ENCODE assay signal across 8 mouse cellular contexts in the genomic region with DNA sequence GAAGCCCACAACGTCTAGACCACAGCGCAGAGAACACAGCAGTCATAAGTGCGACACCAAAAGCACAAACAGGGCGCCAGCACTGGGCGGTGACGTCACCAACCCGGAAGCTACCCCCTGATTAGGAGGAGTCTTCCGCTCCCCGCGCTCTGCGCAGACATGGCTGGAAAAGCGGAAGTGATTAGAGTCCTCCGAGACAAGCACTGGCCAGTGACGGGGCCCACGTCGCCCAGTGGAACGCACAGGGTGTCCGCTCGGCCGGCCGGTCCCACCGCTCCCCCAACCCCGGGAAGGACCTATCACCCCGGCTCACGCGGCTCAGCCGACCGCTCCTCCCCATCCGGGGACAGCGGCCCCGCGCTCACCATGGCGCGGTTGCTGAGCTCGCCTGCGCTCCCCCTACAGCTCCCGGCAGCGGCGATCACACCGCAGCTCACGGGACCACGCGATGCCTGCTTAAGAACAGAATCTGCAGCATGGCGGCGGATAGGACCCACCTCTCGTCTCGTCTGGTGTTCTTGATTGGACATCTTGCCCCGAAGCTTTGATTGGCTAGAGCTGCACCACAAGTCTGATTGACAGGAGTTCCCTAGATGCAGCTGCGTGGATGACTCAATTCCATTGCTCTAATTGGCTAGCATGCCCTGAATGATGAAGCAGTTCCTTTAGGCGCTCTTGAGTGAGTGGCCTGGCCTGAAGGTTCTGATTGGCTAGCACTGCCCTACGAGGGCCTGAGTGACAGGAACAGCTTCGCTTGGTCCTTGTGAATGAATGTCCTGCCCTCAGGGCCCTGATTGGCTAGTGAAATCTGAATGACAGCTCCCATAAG. TPM values are rescaled to one million over a fixed set of nuclear protein-coding genes. Genes with fewer than 3 reads are reported as not detected.
DNase-seq lines count a peak whose midpoint lies in the region; ATAC-seq and TF ChIP-seq lines count a peak whose summit lies in the region.

No protein-coding gene starts in this region.

- TF ChIP-seq CTCF in MEL (IDR thresholded peaks at IDR 0.05 in 2 of 3, conservative IDR thresholded peaks at IDR 0.05 in 1 of 3; ENCODE audit: control insufficient read depth in 1 of 3, insufficient read depth in 1 of 3, low read depth in 2 of 3, low read length in 3 of 3, poor library complexity in 1 of 3, severe bottlenecking in 1 of 3), result no peak
- no peak for TF ChIP-seq CTCF in cerebellum, adult 2 months (IDR thresholded peaks at IDR 0.05; ENCODE audit: borderline replicate concordance, insufficient read depth, low read depth, low read length)
- TF ChIP-seq CTCF in forebrain, postnatal 0 days (IDR thresholded peaks at IDR 0.05; ENCODE audit: low read depth), result peak; percentile 24; the same call in 1 of the 2 replicates

- peak; percentile 89 for TF ChIP-seq POLR2A in MEL (IDR thresholded peaks at IDR 0.05; ENCODE audit: control insufficient read depth in 1 of 2, insufficient read depth in 1 of 2, low read depth in 1 of 2, low read length in 2 of 2, poor library complexity in 1 of 2)
- TF ChIP-seq POLR2A in cerebellum, adult 2 months (IDR thresholded peaks at IDR 0.05; ENCODE audit: borderline replicate concordance, insufficient read depth, low read length), result peak; percentile 77

- peak in 1 of 2 experiments; percentile 44; a peak in 1 of 4 replicates for TF ChIP-seq EP300 in MEL (IDR thresholded peaks at IDR 0.05; ENCODE audit: low read depth in 1 of 2, low read length in 2 of 2)

- H3K4me2 ChIP-seq in forebrain, postnatal 0 days (ENCODE audit: low read depth), result peak overlapping the region; percentile 50
- H3K4me2 ChIP-seq in lung, embryonic 15.5 days, result peak overlapping the region; percentile 51

- H3K4me1 ChIP-seq in MEL (ENCODE audit: control insufficient read depth in 1 of 2, insufficient read depth in 2 of 2, low read length in 2 of 2), result peaks cover 0 to 10% of the 10 kb centered on the region in 2 experiments; a peak in 3 of 4 replicates
- peaks cover 9% of the 10 kb centered on the region for H3K4me1 ChIP-seq in cerebellum, adult 2 months (ENCODE audit: control insufficient read depth, insufficient read depth, low read length)
- H3K4me1 ChIP-seq in forebrain, postnatal 0 days (ENCODE audit: insufficient read depth), result peaks cover 25% of the 10 kb centered on the region; the same call in 1 of the 2 replicates
- H3K4me1 ChIP-seq in lung, embryonic 15.5 days, result peaks cover 10% of the 10 kb centered on the region

- TF ChIP-seq RAD21 in MEL (IDR thresholded peaks at IDR 0.05; ENCODE audit: low read depth, low read length), result no peak

- peak; percentile 100 for DNase-seq in MEL (ENCODE audit: low read depth, low spot score)
- DNase-seq in cerebellum, adult 2 months, result peak; percentile 94 to 100
- peak; percentile 97 for DNase-seq in forebrain, postnatal 0 days
- peak; percentile 95 for DNase-seq in heart, postnatal 4 days
- peak; percentile 98 to 100 for DNase-seq in layer of hippocampus, adult 8-10 months (ENCODE audit: low spot score in 2 of 2)
- peak; percentile 98 for DNase-seq in ovary, adult 18-20 months (ENCODE audit: low spot score)
- DNase-seq in thymus, postnatal 0 days (ENCODE audit: low spot score), result peak; percentile 98

- no peaks in the 10 kb centered on the region for H3K9me3 ChIP-seq in MEL (replicated peaks; ENCODE audit: insufficient read depth, low read length)
- H3K9me3 ChIP-seq in forebrain, postnatal 0 days (ENCODE audit: low read length), result no peaks in the 10 kb centered on the region
- H3K9me3 ChIP-seq in lung, embryonic 15.5 days, result no peaks in the 10 kb centered on the region

- peak overlapping the region; percentile 97 for H3K27ac ChIP-seq in MEL (ENCODE audit: control insufficient read depth, low read depth, low read length)
- peak overlapping the region; percentile 87 for H3K27ac ChIP-seq in cerebellum, adult 2 months (ENCODE audit: insufficient read depth, low read length)
- peak overlapping the region; percentile 100 for H3K27ac ChIP-seq in forebrain, postnatal 0 days (ENCODE audit: low read depth, low read length)
- H3K27ac ChIP-seq in lung, embryonic 15.5 days, result peak overlapping the region; percentile 100

- H3K4me3 ChIP-seq in MEL (ENCODE audit: control insufficient read depth in 1 of 2, insufficient read depth in 1 of 2, low read depth in 2 of 2, low read length in 2 of 2), result peak overlapping the region; percentile 69 to 92
- peak overlapping the region; percentile 65 for H3K4me3 ChIP-seq in cerebellum, adult 2 months (replicated peaks; ENCODE audit: insufficient read depth, low read depth, low read length)
- H3K4me3 ChIP-seq in forebrain, postnatal 0 days (ENCODE audit: low read depth, low read length), result peak overlapping the region; percentile 100
- peak overlapping the region; percentile 99 for H3K4me3 ChIP-seq in lung, embryonic 15.5 days

- peak; percentile 97 for ATAC-seq in forebrain, postnatal 0 days
- peak; percentile 99 for ATAC-seq in lung, embryonic 15.5 days (ENCODE audit: borderline replicate concordance, extremely low read depth, low FRiP score, low TSS enrichment)

- H3K27me3 ChIP-seq in MEL (ENCODE audit: control insufficient read depth in 1 of 2, insufficient read depth in 2 of 2, low read length in 2 of 2), result no peaks in the 10 kb centered on the region
- H3K27me3 ChIP-seq in cerebellum, adult 2 months (ENCODE audit: control insufficient read depth, insufficient read depth, low read length), result no peaks in the 10 kb centered on the region
- no peaks in the 10 kb centered on the region for H3K27me3 ChIP-seq in forebrain, postnatal 0 days (ENCODE audit: insufficient read depth, low read length)
- H3K27me3 ChIP-seq in lung, embryonic 15.5 days, result no peaks in the 10 kb centered on the region

- WGBS in cerebellum, adult 2 months, result under 1% methylated on average over 51 of the region's 52 CpGs
- 2% methylated on average over 52 of the region's 52 CpGs for WGBS in forebrain, postnatal 0 days
- WGBS in lung, embryonic 15.5 days, result under 1% methylated on average over 52 of the region's 52 CpGs

- peaks cover 32% of the 10 kb centered on the region for H3K79me2 ChIP-seq in MEL (ENCODE audit: control insufficient read depth, insufficient read depth, low read length, poor library complexity)

- peak overlapping the region; percentile 98 for H3K9ac ChIP-seq in MEL (ENCODE audit: control insufficient read depth, low read depth, low read length, poor library complexity, severe bottlenecking)
- peak overlapping the region; percentile 100 for H3K9ac ChIP-seq in forebrain, postnatal 0 days
- peak overlapping the region; percentile 100 for H3K9ac ChIP-seq in lung, embryonic 15.5 days

- H3K36me3 ChIP-seq in MEL (ENCODE audit: control insufficient read depth in 1 of 2, insufficient read depth in 2 of 2, low read length in 2 of 2), result peaks cover 0 to 13% of the 10 kb centered on the region in 2 experiments; a peak in 3 of 4 replicates
- H3K36me3 ChIP-seq in forebrain, postnatal 0 days (ENCODE audit: insufficient read depth), result no peaks in the 10 kb centered on the region
- peaks cover 18% of the 10 kb centered on the region; the same call in 1 of the 2 replicates for H3K36me3 ChIP-seq in lung, embryonic 15.5 days

TF ChIP-seq in MEL, 35 proteins besides CTCF, POLR2A, EP300 and RAD21 (continues in another document):
- TF ChIP-seq TCF12 (IDR thresholded peaks at IDR 0.05; ENCODE audit: low read depth, low read length), result peak; percentile 50; the same call in 1 of the 2 replicates
- TF ChIP-seq UBTF (IDR thresholded peaks at IDR 0.05; ENCODE audit: borderline replicate concordance, insufficient read depth, low read depth, low read length), result no peak
- TF ChIP-seq ZMIZ1 (IDR thresholded peaks at IDR 0.05; ENCODE audit: low read depth, low read length), result peak; percentile 80; the same call in 1 of the 2 replicates
- TF ChIP-seq GATA1 (IDR thresholded peaks at IDR 0.05; ENCODE audit: low read depth, low read length), result peak; percentile 52
- TF ChIP-seq MEF2A (IDR thresholded peaks at IDR 0.05; ENCODE audit: extremely low read depth, insufficient replicate concordance, low read depth, low read length, poor library complexity, severe bottlenecking), result no peak

RNA-seq across cellular contexts. Expression of a gene that starts 6.1 kb away (rescaled TPM):
- 15.7 and 17.9 TPM in 2 replicates for total RNA-seq in MEL (2012; rRNA removed)
- polyA plus RNA-seq in MEL (2012; ENCODE audit: insufficient read depth in 1 of 2, insufficient read length in 2 of 2, low read depth in 1 of 2, low replicate concordance in 2 of 2, missing spikeins in 1 of 2), result 10 to 100 TPM in 1 of 2 experiments, not detected in 1; 13.0 TPM
- 24.2 and 24.5 TPM in 2 replicates for polyA plus RNA-seq in cerebellum, adult 2 months (2012; rRNA removed)
- 24.5 and 34.1 TPM in 2 replicates for total RNA-seq in forebrain, postnatal 0 days (2014; rRNA removed)
- 18.8 and 19.2 TPM in 2 replicates for polyA plus RNA-seq in forebrain, postnatal 0 days (2015; fragmentation: Nextera tagmentation; extraction: Ambion mirVana)
- 10 to 100 TPM; 16.2 to 17.3 TPM for total RNA-seq in heart, postnatal 4 days (2021)
- total RNA-seq in layer of hippocampus, adult 8-10 months (2022), result 10 to 100 TPM; 20.8 to 23.9 (median 23.1) TPM
- polyA plus RNA-seq in lung, embryonic 15.5 days (2015; fragmentation: Nextera tagmentation; extraction: Ambion mirVana), result 29.6 and 31.4 TPM in 2 replicates
- 23.7 and 26.3 TPM in 2 replicates for polyA plus RNA-seq in thymus, postnatal 0 days (2015; fragmentation: Nextera tagmentation; extraction: Ambion mirVana)

RNA-seq across cellular contexts. Expression of a gene that starts 33.2 kb away (rescaled TPM):
- 0.46 and 0.65 TPM in 2 replicates for total RNA-seq in MEL (2012; rRNA removed)
- polyA plus RNA-seq in MEL (2012; ENCODE audit: insufficient read depth in 1 of 2, insufficient read length in 2 of 2, low read depth in 1 of 2, low replicate concordance in 2 of 2, missing spikeins in 1 of 2), result under 1 TPM in 1 of 2 experiments, not detected in 1; 0.95 TPM
- 6.3 TPM in 2 replicates for polyA plus RNA-seq in cerebellum, adult 2 months (2012; rRNA removed)
- total RNA-seq in forebrain, postnatal 0 days (2014; rRNA removed), result 5.0 TPM in 2 replicates
- polyA plus RNA-seq in forebrain, postnatal 0 days (2015; fragmentation: Nextera tagmentation; extraction: Ambion mirVana), result 3.7 and 4.5 TPM in 2 replicates
- 1 to 10 TPM; 2.6 to 2.8 TPM for total RNA-seq in heart, postnatal 4 days (2021)
- 1 to 10 TPM; 2.9 to 5.2 (median 3.6) TPM for total RNA-seq in layer of hippocampus, adult 8-10 months (2022)
- 6.6 and 7.0 TPM in 2 replicates for polyA plus RNA-seq in lung, embryonic 15.5 days (2015; fragmentation: Nextera tagmentation; extraction: Ambion mirVana)
- polyA plus RNA-seq in thymus, postnatal 0 days (2015; fragmentation: Nextera tagmentation; extraction: Ambion mirVana), result 5.3 and 5.4 TPM in 2 replicates

RNA-seq across cellular contexts. Expression of a gene that starts 58.1 kb away (rescaled TPM):
- total RNA-seq in MEL (2012; rRNA removed), result 0.46 TPM in 1 of 2 replicates, not detected in the other
- not detected for polyA plus RNA-seq in MEL (2012; ENCODE audit: insufficient read depth in 1 of 2, insufficient read length in 2 of 2, low read depth in 1 of 2, low replicate concordance in 2 of 2, missing spikeins in 1 of 2)
- 0.46 and 0.67 TPM in 2 replicates for polyA plus RNA-seq in cerebellum, adult 2 months (2012; rRNA removed)
- total RNA-seq in forebrain, postnatal 0 days (2014; rRNA removed), result 0.23 and 3.5 TPM in 2 replicates
- 0.33 and 1.2 TPM in 2 replicates for polyA plus RNA-seq in forebrain, postnatal 0 days (2015; fragmentation: Nextera tagmentation; extraction: Ambion mirVana)
- 1 to 10 TPM; 1.8 to 1.9 TPM for total RNA-seq in heart, postnatal 4 days (2021)
- total RNA-seq in layer of hippocampus, adult 8-10 months (2022), result 1 to 10 TPM; 1.7 to 2.9 (median 2.1) TPM
- 0.50 and 0.59 TPM in 2 replicates for polyA plus RNA-seq in lung, embryonic 15.5 days (2015; fragmentation: Nextera tagmentation; extraction: Ambion mirVana)
- 0.33 and 1.3 TPM in 2 replicates for polyA plus RNA-seq in thymus, postnatal 0 days (2015; fragmentation: Nextera tagmentation; extraction: Ambion mirVana)

Comparison
In these comparisons a context has a peak if more than half of its experiments do, and no peak if none do; other contexts are left out.
1. Peak in every context shown above with its lines: DNase-seq, ATAC-seq, H3K4me3 ChIP-seq and H3K27ac ChIP-seq.